Mouse (Mus musculus) stomach, postnatal 0 days (tissue): ENCODE measurements around the gene Card9.

Source experiments
- CTCF ChIP-seq: IDR thresholded peaks from 2 replicates; pipeline ENCODE4 v1.5.1; 2016; ENCODE audit warnings: antibody characterized with exemption, low read depth, mild to moderate bottlenecking, moderate library complexity
- EP300 ChIP-seq: optimal IDR thresholded peaks from 2 replicates; pipeline ENCODE3; 2016; ENCODE audit warnings: antibody characterized with exemption

GRCm38 (mm10) chr2:26311936-26312335 is 48.8 kb downstream of the Card9 start:
- no peak for TF ChIP-seq CTCF
- no peak for TF ChIP-seq EP300
